In genomic region chr2:58041867-58042266, GRCm38 (mm10) we compare ENCODE assay signal across 13 mouse cellular contexts. TPM values are rescaled to one million over a fixed set of nuclear protein-coding genes. Genes with fewer than 3 reads are reported as not detected.
DNase-seq lines count a peak whose midpoint lies in the region; ATAC-seq and TF ChIP-seq lines count a peak whose summit lies in the region.
"Had no signal": no experiment of that assay in that cellular context is flagged by ENCODE, and none has a peak within 500 bp of the region (broad histone marks: within the 10 kb centered on the region; RNA-seq: fewer than 3 reads in every experiment).

No protein-coding gene starts in this region.

- no peak for ATAC-seq in intestine, postnatal 0 days
- no peak for ATAC-seq in CD4-positive, CD25-positive, alpha-beta regulatory T cell, adult 4 months
- ATAC-seq in intestine, embryonic 15.5 days: no peak
- ATAC-seq: lung, postnatal 0 days had no signal

- peak overlapping the region; percentile 81 for H3K4me3 ChIP-seq in megakaryocyte, embryonic 14.5 days (replicated peaks)
- no peak overlapping the region for H3K4me3 ChIP-seq in intestine, postnatal 0 days (ENCODE audit: low read depth, low read length)
- H3K4me3 ChIP-seq in intestine, embryonic 15.5 days (replicated peaks): no peak overlapping the region

- H3K4me2 ChIP-seq in intestine, postnatal 0 days (replicated peaks; ENCODE audit: low read depth): no peak overlapping the region
- no peak overlapping the region for H3K4me2 ChIP-seq in intestine, embryonic 15.5 days (replicated peaks)

- H3K9ac ChIP-seq in intestine, postnatal 0 days (ENCODE audit: low read depth, low read length): no peak overlapping the region
- no peak overlapping the region for H3K9ac ChIP-seq in intestine, embryonic 15.5 days

- DNase-seq in kidney, postnatal 10 days: peak; percentile 40
- no peak for DNase-seq in kidney, adult 11 months
- peak; percentile 53 to 67 for DNase-seq in frontal cortex, adult 2 months (ENCODE audit: extremely low spot score in 1 of 2, low spot score in 1 of 2)
- DNase-seq in heart, postnatal 4 days: peak; percentile 35
- DNase-seq: cerebellum, adult 9-11 months; spleen, adult 18-20 months had no signal

- peaks cover 3% of the 10 kb centered on the region for H3K27me3 ChIP-seq in megakaryocyte, embryonic 14.5 days (replicated peaks)
- H3K27me3 ChIP-seq in intestine, postnatal 0 days (replicated peaks; ENCODE audit: control insufficient read depth, insufficient read depth, low read length): no peaks in the 10 kb centered on the region
- no peaks in the 10 kb centered on the region for H3K27me3 ChIP-seq in intestine, embryonic 15.5 days (replicated peaks)

- no peaks in the 10 kb centered on the region for H3K36me3 ChIP-seq in megakaryocyte, embryonic 14.5 days (replicated peaks; ENCODE audit: low read length)
- no peaks in the 10 kb centered on the region for H3K36me3 ChIP-seq in intestine, postnatal 0 days (ENCODE audit: control insufficient read depth, insufficient read depth)
- H3K36me3 ChIP-seq in intestine, embryonic 15.5 days: no peaks in the 10 kb centered on the region

- H3K27ac ChIP-seq in intestine, postnatal 0 days (ENCODE audit: low read depth, low read length): no peak overlapping the region
- H3K27ac ChIP-seq in intestine, embryonic 15.5 days: no peak overlapping the region

- H3K4me1 ChIP-seq in megakaryocyte, embryonic 14.5 days: peaks cover 14% of the 10 kb centered on the region
- H3K4me1 ChIP-seq in intestine, postnatal 0 days (replicated peaks; ENCODE audit: control insufficient read depth, insufficient read depth, low read length): no peaks in the 10 kb centered on the region
- no peaks in the 10 kb centered on the region for H3K4me1 ChIP-seq in intestine, embryonic 15.5 days (replicated peaks)

- TF ChIP-seq CTCF in intestine, postnatal 0 days (IDR thresholded peaks at IDR 0.05; ENCODE audit: low read depth): no peak

- H3K9me3 ChIP-seq in megakaryocyte, embryonic 14.5 days: no peaks in the 10 kb centered on the region
- no peaks in the 10 kb centered on the region for H3K9me3 ChIP-seq in intestine, postnatal 0 days (ENCODE audit: control insufficient read depth)
- no peaks in the 10 kb centered on the region for H3K9me3 ChIP-seq in intestine, embryonic 15.5 days

- WGBS in intestine, postnatal 0 days: 61% methylated on average over 7 of the region's 7 CpGs
- WGBS in intestine, embryonic 15.5 days: 57% methylated on average over 7 of the region's 7 CpGs

RNA-seq across cellular contexts. Expression of gene Ermn, which starts 10.8 kb away (rescaled TPM):
- 19.5 and 20.5 TPM in 2 replicates for polyA plus RNA-seq in frontal cortex, adult 2 months (2012; rRNA removed)
- total RNA-seq in heart, postnatal 4 days (2021): not detected
- polyA plus RNA-seq in megakaryocyte, embryonic 14.5 days (2012; ENCODE audit: insufficient read depth, low replicate concordance): not detected in 2 replicates
- polyA plus RNA-seq in intestine, postnatal 0 days (2015; fragmentation: Nextera tagmentation; extraction: Ambion mirVana): 0.04 and 0.07 TPM in 2 replicates
- polyA plus RNA-seq in CD4-positive, CD25-positive, alpha-beta regulatory T cell, adult 4 months (2017; shearing (Covaris generic)): under 1 TPM in 1 of 2 experiments, not detected in 1; 0.17 TPM
- 0.04 TPM in 1 of 2 replicates, not detected in the other for polyA plus RNA-seq in intestine, embryonic 15.5 days (2015; fragmentation: Nextera tagmentation; extraction: Ambion mirVana)
- polyA plus RNA-seq: heart, postnatal 0 days had no signal

RNA-seq across cellular contexts. Expression of gene Galnt5, which starts 44.2 kb away (rescaled TPM):
- polyA plus RNA-seq in frontal cortex, adult 2 months (2012; rRNA removed): 0.02 TPM in 1 of 2 replicates, not detected in the other
- total RNA-seq in heart, postnatal 4 days (2021): 1 to 10 TPM in 1 of 2 experiments, under 1 TPM in 1; 0.79 to 1.2 TPM
- polyA plus RNA-seq in megakaryocyte, embryonic 14.5 days (2012; ENCODE audit: insufficient read depth, low replicate concordance): not detected in 2 replicates
- polyA plus RNA-seq in intestine, postnatal 0 days (2015; fragmentation: Nextera tagmentation; extraction: Ambion mirVana): 1.0 and 1.5 TPM in 2 replicates
- polyA plus RNA-seq in CD4-positive, CD25-positive, alpha-beta regulatory T cell, adult 4 months (2017; shearing (Covaris generic)): not detected
- 2.2 and 2.3 TPM in 2 replicates for polyA plus RNA-seq in intestine, embryonic 15.5 days (2015; fragmentation: Nextera tagmentation; extraction: Ambion mirVana)
- total RNA-seq: left cerebral cortex, postnatal 36 days had no signal

Comparison
In these comparisons a context has a peak if more than half of its experiments do, and no peak if none do; other contexts are left out.
1. RNA of gene Ermn, which starts 10.8 kb away (polyA plus RNA-seq): 19.5 to 20.5 TPM in frontal cortex, adult 2 months; 0.17 TPM in CD4-positive, CD25-positive, alpha-beta regulatory T cell, adult 4 months, 0.04 to 0.07 TPM in intestine, postnatal 0 days, 0.04 TPM in intestine, embryonic 15.5 days and not detected in megakaryocyte, embryonic 14.5 days; every median in the first group is over 10 times any median in the second.